Mouse (Mus musculus) adrenal gland, adult 8-10 months (tissue): Measurements from ENCODE around the gene Fbxw9. TPM values are rescaled to one million over a fixed set of nuclear protein-coding genes. Genes with fewer than 3 reads are reported as not detected.
"Not testable (repeated sequence)": the region's sequence is repeated elsewhere in the genome, so short reads cannot be mapped to it uniquely, and the experiment has no call there.

Experiments used
- DNase-seq: peaks from one replicate; pipeline ENCODE4 v3.0.0; 2022
- total RNA-seq, 4 experiments: library from RNA; stranded (reverse); gene quantifications; 2 replicates each; pipeline ENCODE4 v1.2.4; 2022

Gene Fbxw9
- total RNA-seq, 4 experiments from 2014 or later = 15.0 to 29.6 (median 21.6) TPM

- DNase-seq = no peak
These were observed 22.5 kb upstream of the Fbxw9 start for GRCm38 (mm10) chr8:85037366-85037680.

- no peak for DNase-seq
These were observed 21.9 kb upstream of the Fbxw9 start for GRCm38 (mm10) chr8:85037681-85038531.

- no peak for DNase-seq
These were observed 16.2 kb upstream of the Fbxw9 start for GRCm38 (mm10) chr8:85043619-85044018.

GRCm38 (mm10) chr8:85057367-85057766, 2.5 kb upstream of the Fbxw9 start:
- no peak for DNase-seq

GRCm38 (mm10) chr8:85062603-85063002, 2.7 kb downstream of the Fbxw9 start:
- no peak for DNase-seq

DNA sequence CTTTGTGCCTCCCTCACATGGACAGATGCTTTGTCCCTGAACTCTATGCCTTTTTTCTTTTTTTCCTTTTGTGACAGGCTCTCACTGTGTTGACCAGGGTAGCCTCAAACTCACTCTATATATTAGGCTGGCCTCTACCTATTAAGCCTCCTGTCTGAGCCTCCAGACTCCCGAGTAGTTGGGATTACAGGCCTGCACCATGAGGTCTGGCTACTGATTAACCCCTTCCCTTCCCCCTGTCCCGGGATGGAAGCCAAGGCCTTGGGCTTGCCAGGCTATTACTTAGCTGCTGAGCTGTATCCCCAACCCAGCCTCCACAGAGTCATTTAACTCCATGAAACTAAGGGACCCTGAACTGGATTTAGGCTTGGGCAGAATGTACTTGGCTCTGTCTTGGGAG, 5.4 kb downstream of the Fbxw9 start:
- DNase-seq = no peak

DNA sequence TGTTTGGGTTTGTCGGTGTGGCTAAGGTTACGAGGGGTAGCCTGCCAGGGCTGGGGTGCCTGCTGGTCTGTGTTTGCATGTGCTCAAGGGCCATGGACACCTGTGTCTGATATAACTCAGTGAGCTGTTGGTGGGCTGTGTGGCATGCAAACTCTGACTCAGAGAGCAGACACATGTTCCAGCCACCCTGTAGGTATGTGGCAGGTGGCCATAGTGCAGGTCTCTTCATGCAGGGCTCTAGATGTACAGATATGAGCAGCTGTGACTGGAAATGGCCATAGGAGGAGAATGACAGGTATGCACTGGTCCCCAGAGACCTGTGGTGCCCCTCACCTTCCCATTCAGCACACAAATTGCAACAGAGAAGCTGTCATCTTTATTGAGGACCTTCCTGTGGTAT, 7.3 kb downstream of the Fbxw9 start:
- no peak for DNase-seq

- DNase-seq = no peak
These were observed 8.1 kb downstream of the Fbxw9 start, which contains the start of gene Gm5741 for GRCm38 (mm10) chr8:85067982-85068381. Gene Gm5741, minus strand, starts transcription at chr8:85067982.

DNA sequence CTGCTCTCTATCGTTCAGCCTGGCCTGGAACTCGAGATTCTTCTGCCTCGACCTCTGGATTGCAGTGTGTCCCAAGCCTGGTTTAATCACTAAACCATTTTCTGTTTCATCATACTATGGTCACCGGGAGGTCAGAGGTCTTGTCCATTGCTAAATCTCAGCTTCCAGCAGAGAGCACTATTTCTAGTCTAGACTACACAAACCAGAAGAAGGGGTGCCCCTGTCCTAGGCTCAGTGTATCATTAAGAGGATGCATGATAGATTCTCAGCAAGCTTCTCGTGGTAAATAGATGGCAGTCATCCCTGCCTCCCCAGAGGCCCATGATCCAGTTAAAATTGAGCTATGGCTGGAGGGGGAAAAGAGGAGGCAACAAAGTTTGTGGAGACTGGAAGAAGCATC, 11.2 kb downstream of the Fbxw9 start:
- no peak for DNase-seq

DNA sequence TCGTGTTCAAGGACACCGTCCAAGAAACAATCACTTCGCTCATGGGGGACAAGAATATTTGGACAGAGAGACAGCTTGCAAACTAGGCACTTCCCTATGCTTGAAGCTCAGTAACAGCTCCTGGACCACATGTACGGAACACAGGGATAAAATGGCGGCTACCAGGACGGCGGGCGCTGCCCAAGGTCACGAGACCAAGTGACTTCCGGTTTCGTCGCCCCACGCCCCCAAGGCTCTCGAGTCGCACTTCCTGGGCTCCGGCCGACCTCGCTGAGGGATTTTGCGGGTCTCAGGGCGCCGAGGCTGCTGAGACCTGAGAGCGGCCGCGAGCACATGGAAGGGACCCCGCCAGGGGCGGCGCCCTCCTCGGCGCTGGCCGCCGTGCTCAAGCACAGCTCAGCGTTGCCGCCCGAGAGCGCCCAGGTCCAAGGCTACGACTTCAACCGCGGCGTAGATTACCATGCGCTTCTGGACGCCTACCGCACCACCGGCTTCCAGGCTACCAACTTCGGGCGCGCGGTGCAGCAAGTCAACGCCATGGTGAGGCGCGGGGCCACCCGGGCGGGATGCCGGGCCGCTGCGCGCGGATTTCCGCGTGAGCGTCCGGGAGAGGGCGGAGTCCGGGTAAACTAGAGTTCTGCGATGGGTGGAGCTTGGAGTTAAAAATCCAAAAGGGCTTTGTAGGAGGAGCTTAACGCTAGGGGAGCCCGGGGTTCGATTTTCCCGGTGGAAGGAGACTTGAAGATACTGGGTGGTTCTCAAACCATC, 11.8 kb downstream of the Fbxw9 start, which contains the start of gene Dhps:
Gene Dhps, plus strand, starts transcription at position 244 of the 768 bp plus-strand sequence.
- peak; percentile 90 for DNase-seq

DNA sequence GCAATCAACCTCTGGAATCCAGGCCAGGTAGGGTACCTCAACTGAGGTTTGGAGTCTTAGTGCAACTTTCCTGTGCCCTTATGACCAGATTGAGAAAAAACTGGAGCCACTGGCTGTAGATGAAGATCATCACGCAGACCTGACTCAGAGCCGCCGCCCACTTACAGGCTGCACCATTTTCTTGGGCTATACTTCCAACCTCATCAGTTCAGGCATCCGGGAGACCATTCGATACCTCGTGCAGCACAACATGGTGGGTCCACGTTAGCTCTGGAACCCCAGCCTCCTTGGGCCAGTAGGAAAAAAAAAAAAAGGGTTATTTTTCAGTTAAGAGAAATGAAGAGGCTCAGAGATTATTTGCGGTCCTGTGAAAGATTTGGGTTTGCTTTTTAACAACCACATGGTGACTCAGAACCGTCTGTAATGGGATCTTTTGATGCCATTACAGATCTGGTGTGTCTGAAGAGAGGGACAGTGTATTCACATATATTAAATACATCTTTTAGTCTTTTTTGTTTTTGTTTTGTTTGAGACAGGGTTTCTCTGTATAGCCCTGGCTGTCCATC, 12.6 kb downstream of the Fbxw9 start:
- DNase-seq = no peak

GRCm38 (mm10) chr8:85073041-85073612, 13.3 kb downstream of the Fbxw9 start:
- no peak for DNase-seq

- no peak for DNase-seq
These were observed 14.3 kb downstream of the Fbxw9 start for GRCm38 (mm10) chr8:85074167-85074566.

- DNase-seq = no peak
These were observed 14.8 kb downstream of the Fbxw9 start for GRCm38 (mm10) chr8:85074617-85075016.

- DNase-seq = no peak
These were observed 16.1 kb downstream of the Fbxw9 start for GRCm38 (mm10) chr8:85076001-85076400.

GRCm38 (mm10) chr8:85076993-85077392, 17.1 kb downstream of the Fbxw9 start:
- no peak for DNase-seq

DNA sequence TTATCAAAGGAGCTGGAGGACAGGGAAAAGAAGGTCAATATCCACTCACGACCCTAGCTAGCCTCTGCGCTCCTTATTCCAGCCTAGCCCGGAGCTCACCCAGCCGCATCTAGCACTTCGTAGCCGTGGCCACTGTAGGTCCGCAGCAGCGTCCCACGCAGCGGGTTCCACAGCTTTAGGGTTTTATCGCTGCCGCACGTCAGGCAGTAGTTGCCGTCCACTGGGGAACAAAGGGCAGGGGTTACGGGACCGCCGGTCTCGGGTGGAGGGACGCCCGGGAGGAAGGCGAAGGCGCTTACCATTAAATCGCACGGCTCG, 20.3 kb downstream of the Fbxw9 start:
- no peak for DNase-seq

DNA sequence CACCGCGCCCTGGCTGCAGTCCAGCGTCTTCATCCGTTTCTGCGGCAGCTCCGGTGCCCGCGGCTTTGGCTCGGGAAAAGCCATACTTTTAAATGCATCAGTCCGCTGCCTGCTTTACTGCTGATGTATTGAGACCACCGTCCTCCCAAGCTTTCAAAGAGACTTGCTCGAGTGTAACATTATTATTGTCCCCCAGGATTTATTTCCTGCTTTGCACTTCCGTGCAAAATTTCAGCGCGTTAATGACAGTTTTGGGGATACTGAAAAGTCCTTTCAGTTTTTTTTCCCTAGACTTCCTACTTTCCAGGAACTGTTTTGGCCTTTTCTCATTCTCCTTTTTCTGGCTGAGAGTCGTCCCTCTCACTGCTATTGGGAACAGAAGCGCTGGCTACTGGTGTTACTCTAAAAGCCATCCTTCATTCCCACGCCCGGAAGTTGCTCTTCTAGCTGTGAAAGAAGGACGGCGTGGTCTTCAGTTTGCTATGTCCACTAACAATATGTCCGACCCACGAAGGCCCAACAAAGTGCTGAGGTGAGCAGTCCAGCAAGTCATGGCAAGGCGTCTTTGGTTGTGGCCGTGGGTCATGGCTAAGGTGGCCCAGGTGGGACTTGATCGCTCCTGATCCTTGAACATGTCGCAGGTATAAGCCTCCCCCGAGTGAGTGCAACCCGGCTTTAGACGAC, 20.8 kb downstream of the Fbxw9 start, which contains the start of gene Wdr83os:
Gene Wdr83os, plus strand, starts transcription at position 209 of the 684 bp plus-strand sequence.
- DNase-seq = no peak

DNA sequence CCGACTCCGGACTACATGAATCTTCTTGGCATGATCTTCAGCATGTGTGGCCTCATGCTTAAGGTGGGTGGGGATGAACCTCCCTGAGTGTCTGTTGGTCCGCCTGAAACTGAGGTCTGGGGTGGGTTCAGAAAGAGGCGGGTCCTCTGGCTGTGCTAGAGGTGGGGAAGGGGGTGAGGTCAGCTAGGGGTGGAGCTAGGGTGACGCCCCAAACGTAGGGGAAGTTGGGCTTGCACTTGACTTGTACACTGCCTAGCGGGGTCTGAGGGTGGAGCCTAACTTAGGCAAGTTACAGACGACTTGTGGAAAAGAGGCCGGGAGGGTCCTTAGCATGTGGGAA, 21.3 kb downstream of the Fbxw9 start, which contains the start of gene Wdr83:
Gene Wdr83, minus strand, starts transcription at position 91 of the 340 bp plus-strand sequence.
- no peak for DNase-seq

DNA sequence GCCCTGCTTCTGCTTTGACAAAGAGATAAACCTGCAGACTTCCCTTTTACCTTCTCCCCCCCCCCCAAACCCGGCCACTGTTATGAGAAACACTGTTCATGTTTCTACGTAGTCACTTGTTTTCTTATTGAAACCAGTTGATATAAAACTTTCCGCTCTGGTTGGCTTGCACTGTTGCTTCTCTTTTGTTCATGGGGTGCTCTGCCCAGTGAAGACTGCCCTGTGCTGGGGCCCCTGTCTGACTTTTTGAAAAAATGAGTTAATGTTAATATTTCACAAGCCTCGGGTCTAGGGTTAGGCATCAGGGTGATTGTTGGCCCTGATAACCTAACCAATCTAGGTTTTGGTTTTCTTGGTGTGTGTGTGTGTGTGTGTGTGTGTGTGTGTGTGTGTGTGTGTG, 22.3 kb downstream of the Fbxw9 start:
- DNase-seq = not testable (repeated sequence)

GRCm38 (mm10) chr8:85083108-85083813, 23.4 kb downstream of the Fbxw9 start, which contains the start of gene Man2b1:
Gene Man2b1, plus strand, starts transcription at chr8:85083270.
- peak; percentile 92 for DNase-seq

- no peak for DNase-seq
These were observed 24.8 kb downstream of the Fbxw9 start for GRCm38 (mm10) chr8:85084633-85085032.
